Mouse (Mus musculus): ENCODE measurements around the gene Pcnx. TPM values are rescaled to one million over a fixed set of nuclear protein-coding genes. Genes with fewer than 3 reads are reported as not detected.

Gene Pcnx
- polyA plus RNA-seq, 1 experiment from 2014 or later = 7.9 TPM

GRCm38 (mm10) chr12:81884107-81884398 lies 24.2 kb downstream of the Pcnx start:
- 90% methylated on average over 3 of the region's 3 CpGs for WGBS
- H3K27me3 ChIP-seq (ENCODE audit: low read depth, poor library complexity, severe bottlenecking) = no peaks in the 10 kb centered on the region
- no peak overlapping the region for H3K4me3 ChIP-seq
- no peaks in the 10 kb centered on the region for H3K36me3 ChIP-seq
- H3K27ac ChIP-seq (replicated peaks) = no peak overlapping the region
- H3K9me3 ChIP-seq (replicated peaks) = 0 out of 2 replicates have a peak, but pooled peaks cover 1% of the 10 kb centered on the region
- peaks cover 18% of the 10 kb centered on the region for H3K4me1 ChIP-seq
- DNase-seq (ENCODE audit: low spot score) = no peak

- Histone ChIP-seq H3K9me3 (replicated peaks) (no peaks in the 10 kb centered on the region), H3K36me3 (no peaks in the 10 kb centered on the region), H3K4me1 (peaks cover 18% of the 10 kb centered on the region), H3K4me3 (no peak overlapping the region), H3K27ac (replicated peaks) (no peak overlapping the region), H3K27me3 (ENCODE audit: low read depth, poor library complexity, severe bottlenecking) (no peaks in the 10 kb centered on the region)
- 86% methylated on average over 5 of the region's 5 CpGs for WGBS
- no peak for DNase-seq (ENCODE audit: low spot score)
Measured at GRCm38 (mm10) chr12:81884983-81885382, 25.2 kb downstream of the Pcnx start.

GRCm38 (mm10) chr12:81885982-81886381 lies 26.2 kb downstream of the Pcnx start:
- H3K27ac ChIP-seq (replicated peaks) = no peak overlapping the region

GRCm38 (mm10) chr12:81888954-81889353 lies 29.1 kb downstream of the Pcnx start:
- Histone ChIP-seq H3K4me1 (peaks cover 2% of the 10 kb centered on the region; the same call in 1 of the 2 replicates), H3K9me3 (replicated peaks) (no peaks in the 10 kb centered on the region), H3K27me3 (ENCODE audit: low read depth, poor library complexity, severe bottlenecking) (no peaks in the 10 kb centered on the region), H3K27ac (replicated peaks) (no peak overlapping the region), H3K4me3 (no peak overlapping the region), H3K36me3 (no peaks in the 10 kb centered on the region)
- 96% methylated on average over 5 of the region's 5 CpGs for WGBS
- DNase-seq (ENCODE audit: low spot score) = no peak

More at GRCm38 (mm10) chr12:81885982-81886381, 26.2 kb downstream of the Pcnx start:
- no peak for DNase-seq (ENCODE audit: low spot score)
- Histone ChIP-seq H3K4me3 (no peak overlapping the region), H3K36me3 (no peaks in the 10 kb centered on the region), H3K9me3 (replicated peaks) (no peaks in the 10 kb centered on the region), H3K4me1 (peaks cover 18% of the 10 kb centered on the region), H3K27me3 (ENCODE audit: low read depth, poor library complexity, severe bottlenecking) (no peaks in the 10 kb centered on the region)
- WGBS = 92% methylated on average over 4 of the region's 4 CpGs

- H3K4me1 ChIP-seq = no peaks in the 10 kb centered on the region
- H3K36me3 ChIP-seq = peaks cover 20% of the 10 kb centered on the region
- H3K27me3 ChIP-seq (ENCODE audit: low read depth, poor library complexity, severe bottlenecking) = no peaks in the 10 kb centered on the region
- no peak overlapping the region for H3K4me3 ChIP-seq
- DNase-seq (ENCODE audit: low spot score) = no peak
- WGBS = 93% methylated on average over 1 of the region's 1 CpGs
- H3K27ac ChIP-seq (replicated peaks) = no peak overlapping the region
- no peaks in the 10 kb centered on the region for H3K9me3 ChIP-seq (replicated peaks)
Measured at GRCm38 (mm10) chr12:81891946-81892345, 32.1 kb downstream of the Pcnx start.

GRCm38 (mm10) chr12:81894311-81894710 lies 34.5 kb downstream of the Pcnx start:
- DNase-seq (ENCODE audit: low spot score) = no peak
- H3K27me3 ChIP-seq (ENCODE audit: low read depth, poor library complexity, severe bottlenecking) = no peaks in the 10 kb centered on the region
- H3K36me3 ChIP-seq = peaks cover 37% of the 10 kb centered on the region
- no peaks in the 10 kb centered on the region for H3K4me1 ChIP-seq
- no peak overlapping the region for H3K4me3 ChIP-seq
- 91% methylated on average over 5 of the region's 5 CpGs for WGBS
- no peaks in the 10 kb centered on the region for H3K9me3 ChIP-seq (replicated peaks)
- no peak overlapping the region for H3K27ac ChIP-seq (replicated peaks)

- H3K27me3 ChIP-seq (ENCODE audit: low read depth, poor library complexity, severe bottlenecking) = no peaks in the 10 kb centered on the region
- DNase-seq (ENCODE audit: low spot score) = no peak
- H3K4me1 ChIP-seq = no peaks in the 10 kb centered on the region
- peaks cover 37% of the 10 kb centered on the region for H3K36me3 ChIP-seq
- no peaks in the 10 kb centered on the region for H3K9me3 ChIP-seq (replicated peaks)
- no peak overlapping the region for H3K4me3 ChIP-seq
- H3K27ac ChIP-seq (replicated peaks) = no peak overlapping the region
- WGBS = 95% methylated on average over 6 of the region's 6 CpGs
Measured at GRCm38 (mm10) chr12:81895986-81896385, 36.2 kb downstream of the Pcnx start.

- no peak for DNase-seq (ENCODE audit: low spot score)
- H3K36me3 ChIP-seq = peaks cover 21% of the 10 kb centered on the region
- no peak overlapping the region for H3K4me3 ChIP-seq
- WGBS = 92% methylated on average over 2 of the region's 2 CpGs
- no peak overlapping the region for H3K27ac ChIP-seq (replicated peaks)
- no peaks in the 10 kb centered on the region for H3K27me3 ChIP-seq (ENCODE audit: low read depth, poor library complexity, severe bottlenecking)
- no peaks in the 10 kb centered on the region for H3K9me3 ChIP-seq (replicated peaks)
- peaks cover 15% of the 10 kb centered on the region for H3K4me1 ChIP-seq
Measured at GRCm38 (mm10) chr12:81904456-81904855, 44.6 kb downstream of the Pcnx start.

GRCm38 (mm10) chr12:81905865-81906264 lies 46.0 kb downstream of the Pcnx start:
- no peak overlapping the region for H3K4me3 ChIP-seq
- no peaks in the 10 kb centered on the region for H3K27me3 ChIP-seq (ENCODE audit: low read depth, poor library complexity, severe bottlenecking)
- H3K4me1 ChIP-seq = peaks cover 20% of the 10 kb centered on the region
- no peaks in the 10 kb centered on the region for H3K9me3 ChIP-seq (replicated peaks)
- WGBS = 88% methylated on average over 2 of the region's 2 CpGs
- H3K27ac ChIP-seq (replicated peaks) = no peak overlapping the region
- DNase-seq (ENCODE audit: low spot score) = no peak
- H3K36me3 ChIP-seq = peaks cover 21% of the 10 kb centered on the region

GRCm38 (mm10) chr12:81907741-81908357 lies 48.0 kb downstream of the Pcnx start:
- no peaks in the 10 kb centered on the region for H3K27me3 ChIP-seq (ENCODE audit: low read depth, poor library complexity, severe bottlenecking)
- WGBS = 69% methylated on average over 4 of the region's 4 CpGs
- no peak overlapping the region for H3K4me3 ChIP-seq
- H3K9me3 ChIP-seq (replicated peaks) = no peaks in the 10 kb centered on the region
- H3K36me3 ChIP-seq = peaks cover 21% of the 10 kb centered on the region
- H3K4me1 ChIP-seq = peaks cover 20% of the 10 kb centered on the region
- H3K27ac ChIP-seq (replicated peaks) = no peak overlapping the region
- no peak for DNase-seq (ENCODE audit: low spot score)

GRCm38 (mm10) chr12:81910439-81910838 lies 50.6 kb downstream of the Pcnx start:
- peaks cover 28% of the 10 kb centered on the region for H3K36me3 ChIP-seq
- H3K9me3 ChIP-seq (replicated peaks) = no peaks in the 10 kb centered on the region
- H3K4me1 ChIP-seq = peaks cover 20% of the 10 kb centered on the region
- DNase-seq (ENCODE audit: low spot score) = no peak
- 81% methylated on average over 5 of the region's 5 CpGs for WGBS
- no peaks in the 10 kb centered on the region for H3K27me3 ChIP-seq (ENCODE audit: low read depth, poor library complexity, severe bottlenecking)
- H3K4me3 ChIP-seq = no peak overlapping the region
- no peak overlapping the region for H3K27ac ChIP-seq (replicated peaks)

GRCm38 (mm10) chr12:81915176-81915950 lies 55.5 kb downstream of the Pcnx start:
- 60% methylated on average over 2 of the region's 2 CpGs for WGBS
- H3K27me3 ChIP-seq (ENCODE audit: low read depth, poor library complexity, severe bottlenecking) = no peaks in the 10 kb centered on the region
- H3K27ac ChIP-seq (replicated peaks) = no peak overlapping the region
- H3K4me3 ChIP-seq = no peak overlapping the region
- no peaks in the 10 kb centered on the region for H3K9me3 ChIP-seq (replicated peaks)
- H3K4me1 ChIP-seq = 0 out of 2 replicates have a peak, but pooled peaks cover 2% of the 10 kb centered on the region
- H3K36me3 ChIP-seq = peaks cover 39% of the 10 kb centered on the region
- DNase-seq (ENCODE audit: low spot score) = peak; percentile 56

GRCm38 (mm10) chr12:81918346-81918745 lies 58.5 kb downstream of the Pcnx start:
- no peak overlapping the region for H3K27ac ChIP-seq (replicated peaks)
- H3K4me1 ChIP-seq = no peaks in the 10 kb centered on the region
- 91% methylated on average over 12 of the region's 12 CpGs for WGBS
- H3K36me3 ChIP-seq = peaks cover 35% of the 10 kb centered on the region
- no peaks in the 10 kb centered on the region for H3K9me3 ChIP-seq (replicated peaks)
- no peak overlapping the region for H3K4me3 ChIP-seq
- no peak for DNase-seq (ENCODE audit: low spot score)
- no peaks in the 10 kb centered on the region for H3K27me3 ChIP-seq (ENCODE audit: low read depth, poor library complexity, severe bottlenecking)

All from midbrain, embryonic 10.5 days (tissue).